Mouse (Mus musculus): Measurements from ENCODE around the gene Egln3.

Gene Egln3

DNA sequence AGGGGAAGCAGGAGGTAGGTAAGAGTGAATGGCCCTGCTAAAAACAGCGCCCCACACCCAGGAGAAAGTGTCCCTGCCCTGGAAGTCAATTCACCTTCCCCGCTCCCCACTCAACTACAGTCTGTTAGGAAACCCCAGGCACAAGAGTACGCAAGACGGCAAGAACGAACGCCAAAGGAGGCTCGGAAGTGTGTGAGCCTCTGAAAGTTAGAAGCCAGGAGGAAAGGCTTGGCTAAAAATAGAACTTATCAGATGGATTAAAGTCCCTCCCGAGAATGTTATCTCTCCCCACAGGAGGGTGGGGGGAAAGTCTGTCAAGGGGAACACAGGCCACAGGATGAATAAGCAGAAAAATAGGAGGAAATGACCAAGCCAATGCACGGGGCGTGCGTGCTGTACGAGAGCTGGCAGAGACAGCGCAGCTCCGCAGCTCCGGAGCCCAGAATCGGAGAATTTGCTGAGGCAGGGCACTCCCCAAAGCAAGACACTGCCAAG is 41.0 kb downstream of the Egln3 start:
- DNase-seq (ENCODE audit: low read depth, low spot score) = peak; percentile 49

DNA sequence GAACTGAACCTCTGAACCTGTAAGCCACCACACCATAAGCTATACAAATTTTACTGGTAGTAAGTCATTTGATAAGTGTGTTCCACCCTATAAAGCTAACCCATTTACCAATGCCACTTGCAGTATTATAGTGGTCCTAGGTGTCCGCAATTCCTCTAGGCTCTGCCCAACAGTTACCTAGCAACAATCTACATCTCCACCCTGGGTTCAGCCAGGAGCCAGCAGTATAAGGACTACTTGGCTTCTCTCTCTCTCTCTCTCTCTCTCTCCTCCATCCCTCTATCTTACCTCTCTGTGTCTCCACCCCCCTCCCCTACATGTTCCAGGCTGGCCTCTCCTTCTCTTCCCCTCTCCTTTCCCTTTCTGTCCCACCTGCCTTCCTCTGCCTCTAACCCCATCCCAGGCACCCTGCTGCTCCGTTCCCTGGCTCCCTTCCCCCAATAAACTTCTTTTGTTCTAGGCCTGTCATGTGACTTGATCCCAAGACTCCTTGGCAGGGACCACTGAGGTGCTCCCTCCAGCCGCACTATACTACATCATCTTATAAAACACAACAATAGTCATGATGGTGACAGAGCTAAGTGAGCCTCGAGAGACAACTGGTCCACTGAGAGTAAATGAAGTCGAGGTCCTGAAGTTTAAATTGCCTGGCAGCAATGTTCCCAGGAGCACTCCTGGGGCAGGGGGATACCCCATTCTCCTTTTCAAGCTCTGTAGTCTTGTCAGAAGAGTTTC is 42.0 kb downstream of the Egln3 start:
- DNase-seq (ENCODE audit: low read depth, low spot score) = peak; percentile 34

DNA sequence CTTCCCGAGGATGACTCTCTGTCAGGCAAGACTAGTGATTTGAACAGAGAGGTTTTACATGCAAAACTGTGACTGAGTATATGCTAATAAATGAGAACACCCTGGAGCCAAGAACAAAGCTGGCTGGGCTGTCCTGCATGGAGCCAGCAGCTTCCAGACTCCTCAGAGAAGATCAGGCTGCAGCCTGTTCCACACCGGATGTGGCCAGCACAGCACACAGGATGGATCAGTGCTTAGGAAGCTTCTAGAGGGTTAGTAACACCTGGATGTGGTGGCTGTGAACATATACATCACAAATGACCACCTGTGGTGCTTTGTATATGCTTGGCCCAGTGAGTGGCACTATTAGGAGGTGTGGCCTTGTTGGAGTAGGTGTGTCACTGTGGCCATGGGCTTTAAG is 43.4 kb downstream of the Egln3 start:
- DNase-seq (ENCODE audit: low read depth, low spot score) = peak; percentile 67

DNA sequence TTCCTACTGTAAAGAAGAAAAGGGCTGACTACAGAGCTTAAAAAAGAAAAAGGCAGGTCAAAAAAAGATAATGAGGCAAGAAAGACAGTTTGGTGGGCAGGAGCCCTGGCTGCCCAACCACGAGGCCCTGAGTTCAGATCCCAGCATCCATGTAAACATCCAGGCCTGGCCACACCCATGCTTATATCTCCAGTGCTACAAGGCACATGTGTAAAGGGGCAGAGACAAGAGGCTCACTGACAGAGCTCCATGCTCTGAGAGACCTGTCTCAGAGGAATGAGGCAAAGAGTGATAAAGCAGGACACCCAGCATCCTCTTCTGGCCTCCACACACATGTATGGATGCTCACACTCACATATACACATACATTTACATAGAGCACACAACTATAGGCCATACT is 48.9 kb downstream of the Egln3 start:
- DNase-seq (ENCODE audit: low read depth, low spot score) = no peak

DNA sequence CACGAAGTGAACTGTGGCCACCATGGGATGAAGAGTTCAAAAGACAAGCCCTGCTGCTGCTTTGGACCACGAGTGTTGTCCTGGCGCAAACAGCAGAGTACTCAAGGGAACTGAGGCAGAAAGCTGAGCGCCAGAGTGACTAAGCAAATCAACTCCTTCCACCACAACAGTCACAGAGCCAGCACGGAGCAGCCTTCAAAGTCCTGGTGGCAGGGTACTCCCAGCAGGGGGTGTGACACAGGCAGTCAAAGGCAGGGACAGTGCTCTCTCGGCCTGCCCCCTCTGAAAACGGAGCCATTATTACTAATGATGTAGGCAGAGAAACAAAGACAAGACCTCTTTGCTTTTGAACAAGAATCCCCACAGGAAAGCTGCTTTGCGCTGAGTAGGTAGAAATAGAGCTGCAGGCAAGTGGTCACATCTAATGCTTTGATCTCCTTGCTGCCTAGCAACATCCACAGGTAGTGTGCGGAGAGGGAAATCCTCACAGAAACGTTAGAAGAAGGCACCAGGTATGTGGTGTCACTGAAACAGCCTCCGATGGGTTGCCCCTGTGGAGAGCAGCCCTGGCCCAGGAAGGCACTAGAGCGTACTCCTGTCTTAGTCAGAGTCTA is 56.6 kb downstream of the Egln3 start:
- peak; percentile 44 for DNase-seq (ENCODE audit: low read depth, low spot score)

Measured in ES-CJ7 (cell line).